Mouse (Mus musculus) stomach, postnatal 0 days (tissue): ENCODE data around the gene Gm28230. TPM values are rescaled to one million over a fixed set of nuclear protein-coding genes. Genes with fewer than 3 reads are reported as not detected.
A peak's percentile ranks its signal among the peaks of the same experiment; 100 is the strongest.

Source experiments
- ATAC-seq: fragments of 200-750 bp; cut with Nextera tagmentation; 2 replicates; pipeline ENCODE4 v1.8.0; 2017; ENCODE audit not compliant: low FRiP score, low TSS enrichment
- DNase-seq: peaks from one replicate; pipeline ENCODE4 v3.0.0-alpha.2; 2016; ENCODE audit warnings: low spot score
- H3K27ac ChIP-seq: fragments of 300-500 bp; sonication (generic); replicated peaks from 2 replicates; pipeline ENCODE4 v1.5.1; 2014; ENCODE audit warnings: mild to moderate bottlenecking, control low read depth
- H3K27me3 ChIP-seq: fragments of 300-500 bp; sonication (generic); 2 replicates; pipeline ENCODE4 v1.6.1; 2014; ENCODE audit warnings: low read length; ENCODE audit not compliant: control insufficient read depth, insufficient read depth
- H3K36me3 ChIP-seq: fragments of 300-500 bp; sonication (generic); 2 replicates; pipeline ENCODE4 v1.6.1; 2014; ENCODE audit warnings: low read length, mixed read lengths; ENCODE audit not compliant: control insufficient read depth, insufficient read depth
- H3K4me1 ChIP-seq: fragments of 300-500 bp; sonication (generic); replicated peaks from 2 replicates; pipeline ENCODE4 v1.6.1; 2014; ENCODE audit warnings: antibody characterized with exemption; ENCODE audit not compliant: control insufficient read depth, insufficient read depth
- H3K4me2 ChIP-seq: fragments of 300-500 bp; sonication (generic); replicated peaks from 2 replicates; pipeline ENCODE4 v1.6.1; 2014; ENCODE audit warnings: low read depth, mild to moderate bottlenecking, control low read depth, moderate library complexity
- H3K4me3 ChIP-seq: fragments of 300-500 bp; sonication (generic); 2 replicates; pipeline ENCODE4 v1.5.1; 2014; ENCODE audit warnings: low read depth, low read length, control low read depth
- H3K9ac ChIP-seq: fragments of 300-500 bp; sonication (generic); 2 replicates; pipeline ENCODE4 v1.6.1; 2014; ENCODE audit warnings: mild to moderate bottlenecking, low read length, control low read depth, mixed read lengths
- H3K9me3 ChIP-seq: fragments of 300-500 bp; sonication (generic); 2 replicates; pipeline ENCODE4 v1.6.1; 2016; ENCODE audit warnings: low read length; ENCODE audit not compliant: control insufficient read depth
- CTCF ChIP-seq: IDR thresholded peaks from 2 replicates; pipeline ENCODE4 v1.5.1; 2016; ENCODE audit warnings: antibody characterized with exemption, low read depth, mild to moderate bottlenecking, moderate library complexity
- EP300 ChIP-seq: optimal IDR thresholded peaks from 2 replicates; pipeline ENCODE3; 2016; ENCODE audit warnings: antibody characterized with exemption
- WGBS: fragments of 180-500 bp; shearing (Covaris S2); extraction: QIAGEN DNeasy Blood & Tissue Kit; methylation state at CpG from one replicate; pipeline ENCODE4 v1.1.7; 2014; 5-methylcytosine and 5-hydroxymethylcytosine counted together
- polyA plus RNA-seq: library from polyadenylated mRNA; unstranded; fragments of >200 nt; fragmentation: Nextera tagmentation; extraction: Ambion mirVana; gene quantifications from 2 replicates; pipeline ENCODE4 v1.2.1, GENCODE M21; 2015

Gene Gm28230
- polyA plus RNA-seq, 1 experiment from 2014 or later, result not detected

GRCm38 (mm10) chr2:74710929-74711543 lies 15.5 kb upstream of the Gm28230 start:
- H3K27ac ChIP-seq, result no peak overlapping the region
- H3K36me3 ChIP-seq, result no peaks in the 10 kb centered on the region
- DNase-seq (no peak), ATAC-seq (no peak)
- TF ChIP-seq CTCF (no peak), EP300 (no peak)
- WGBS, result 3% methylated on average over 16 of the region's 16 CpGs
- H3K4me2 ChIP-seq, result no peak overlapping the region; the same call in 1 of the 2 replicates
- H3K4me3 ChIP-seq, result no peak overlapping the region
- H3K9me3 ChIP-seq, result no peaks in the 10 kb centered on the region
- H3K9ac ChIP-seq, result no peak overlapping the region
- peaks cover 37% of the 10 kb centered on the region; the same call in 1 of the 2 replicates for H3K27me3 ChIP-seq
- H3K4me1 ChIP-seq, result no peaks in the 10 kb centered on the region

DNA sequence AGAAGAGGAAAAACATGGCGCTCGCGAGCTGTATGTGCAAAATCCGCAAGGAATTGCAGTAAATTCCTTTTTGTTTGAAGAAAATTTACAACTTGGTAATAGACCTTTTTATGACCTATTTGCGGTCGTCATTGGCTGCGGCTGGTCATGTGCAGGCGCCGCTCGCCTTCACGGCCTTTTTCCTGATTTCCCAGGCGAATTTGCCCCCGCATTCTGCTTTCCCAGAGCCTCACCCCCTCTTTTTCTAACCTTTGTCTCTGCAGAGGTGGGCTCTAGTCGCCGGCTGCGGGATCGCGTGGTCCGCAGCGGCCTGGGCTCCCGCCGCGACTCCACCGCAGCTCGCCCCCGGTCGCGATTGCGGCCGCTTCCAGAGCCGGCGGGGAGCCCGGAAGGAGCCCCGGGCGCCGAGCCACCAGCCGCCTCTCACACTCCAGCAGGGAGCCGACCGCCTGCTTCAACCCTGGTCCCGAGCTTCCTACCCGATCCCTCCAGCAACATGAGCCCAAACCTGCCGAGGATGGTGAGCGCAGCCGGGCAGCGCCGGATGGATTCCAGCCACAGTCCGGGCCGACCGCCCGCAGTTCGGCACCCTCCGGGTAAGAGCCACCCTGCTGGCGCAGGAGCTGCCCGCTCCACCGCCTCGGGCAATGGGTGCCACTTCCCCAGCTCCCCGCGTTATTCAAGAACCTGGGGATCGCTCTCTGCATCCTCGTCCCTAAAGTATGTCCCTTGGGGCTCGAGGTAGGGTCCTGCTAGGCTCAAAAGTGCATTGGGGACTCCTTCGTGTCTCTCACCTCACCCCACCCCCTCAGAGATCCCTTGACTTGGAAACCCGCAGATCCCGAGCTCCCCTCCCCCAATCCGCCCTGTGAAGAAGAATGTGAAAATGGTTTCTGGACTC lies 14.6 kb upstream of the Gm28230 start, which contains the start of the genes Hoxd3 and Hoxd4:
Hoxd3 (plus strand) TSS at position 207 of the 901 bp plus-strand sequence.
Hoxd4 (plus strand) TSS at position 209 of the 901 bp plus-strand sequence.
- H3K4me2 ChIP-seq, result peak within 1 kb of the TSS; percentile 43
- no peaks in the 10 kb centered on the region for H3K4me1 ChIP-seq
- DNase-seq (no peak), ATAC-seq (0 out of 2 replicates have a peak, but pooled peaks have one; percentile 45)
- H3K27me3 ChIP-seq, result peaks cover 34% of the 10 kb centered on the region; the same call in 1 of the 2 replicates
- peak within 1 kb of the TSS; percentile 46 for H3K4me3 ChIP-seq
- no peaks in the 10 kb centered on the region for H3K9me3 ChIP-seq
- WGBS, result under 1% methylated on average over 65 of the region's 65 CpGs
- no peak for TF ChIP-seq CTCF
- no peak for TF ChIP-seq EP300
- peak within 1 kb of the TSS; percentile 24; the same call in 1 of the 2 replicates for H3K27ac ChIP-seq
- no peaks in the 10 kb centered on the region for H3K36me3 ChIP-seq
- peak within 1 kb of the TSS; percentile 45; the same call in 1 of the 2 replicates for H3K9ac ChIP-seq

GRCm38 (mm10) chr2:74713239-74714150 lies 13.0 kb upstream of the Gm28230 start:
- DNase-seq, result no peak
- Histone ChIP-seq H3K36me3 (no peaks in the 10 kb centered on the region), H3K27ac (no peak overlapping the region), H3K9me3 (no peaks in the 10 kb centered on the region), H3K4me3 (peak overlapping the region; percentile 1; the same call in 1 of the 2 replicates), H3K4me1 (no peaks in the 10 kb centered on the region), H3K9ac (no peak overlapping the region), H3K27me3 (peaks cover 34% of the 10 kb centered on the region; the same call in 1 of the 2 replicates), H3K4me2 (no peak overlapping the region)
- no peak for ATAC-seq
- 16% methylated on average over 19 of the region's 19 CpGs for WGBS
- TF ChIP-seq EP300, result no peak
- TF ChIP-seq CTCF, result no peak

DNA sequence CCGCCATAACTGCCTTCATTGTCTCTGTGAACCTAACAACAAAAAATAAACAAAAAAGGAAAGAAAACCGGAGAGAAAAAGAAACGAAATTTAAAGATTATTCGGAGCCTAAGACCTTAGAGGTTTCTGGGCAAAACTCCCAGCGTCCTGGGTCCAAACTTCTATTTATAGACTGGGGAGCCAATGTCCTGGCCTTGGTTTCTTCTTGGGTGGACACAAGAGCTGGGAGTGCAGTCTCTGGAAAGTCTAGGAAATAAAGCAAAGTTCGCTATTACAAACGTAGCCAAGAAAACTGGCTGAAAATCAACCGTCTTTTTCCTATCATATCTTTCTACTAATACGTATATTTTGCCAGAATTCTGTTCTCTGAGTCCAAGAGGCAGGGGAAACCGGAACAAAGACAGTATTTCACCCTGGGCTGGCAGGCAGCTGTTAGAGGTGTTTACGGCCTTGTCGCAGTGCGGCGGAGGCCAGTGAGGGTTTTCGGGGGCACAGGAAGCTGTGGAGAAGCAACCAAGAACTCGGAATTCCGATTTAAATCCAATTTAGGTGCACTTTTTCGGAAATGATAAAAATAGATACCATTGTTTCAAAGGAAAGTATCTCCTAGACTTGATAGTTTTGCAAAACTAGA lies 12.3 kb upstream of the Gm28230 start:
- H3K9ac ChIP-seq, result no peak overlapping the region
- no peak overlapping the region for H3K4me2 ChIP-seq
- no peaks in the 10 kb centered on the region for H3K9me3 ChIP-seq
- DNase-seq, result no peak
- no peak for TF ChIP-seq EP300
- no peak for TF ChIP-seq CTCF
- H3K4me3 ChIP-seq, result peak overlapping the region; percentile 1; the same call in 1 of the 2 replicates
- peaks cover 28% of the 10 kb centered on the region; the same call in 1 of the 2 replicates for H3K27me3 ChIP-seq
- no peaks in the 10 kb centered on the region for H3K36me3 ChIP-seq
- WGBS, result 16% methylated on average over 18 of the region's 18 CpGs
- no peaks in the 10 kb centered on the region for H3K4me1 ChIP-seq
- no peak overlapping the region for H3K27ac ChIP-seq
- no peak for ATAC-seq

DNA sequence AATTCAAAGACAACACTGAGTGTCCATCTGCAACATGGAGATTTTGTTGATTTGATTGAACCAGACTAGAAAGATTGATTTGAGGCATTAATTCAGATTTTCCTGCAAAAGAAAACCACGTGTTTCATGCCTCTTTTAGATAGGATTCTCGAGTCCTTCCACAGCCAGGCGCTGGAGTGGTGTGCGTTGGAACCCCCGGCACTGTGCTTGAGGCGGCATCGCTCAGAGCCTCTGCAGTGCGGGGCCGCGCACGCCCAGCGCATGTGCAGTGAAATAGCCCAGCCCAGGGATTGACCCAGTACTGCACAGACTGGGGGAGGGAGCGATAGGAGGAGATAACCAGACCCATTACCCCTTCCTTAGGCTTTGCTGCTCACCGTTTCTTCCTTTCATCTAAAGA lies 11.6 kb upstream of the Gm28230 start:
- Histone ChIP-seq H3K27me3 (peaks cover 22% of the 10 kb centered on the region; the same call in 1 of the 2 replicates), H3K4me3 (no peak overlapping the region), H3K36me3 (no peaks in the 10 kb centered on the region), H3K27ac (no peak overlapping the region), H3K4me2 (no peak overlapping the region), H3K4me1 (no peaks in the 10 kb centered on the region), H3K9ac (no peak overlapping the region), H3K9me3 (no peaks in the 10 kb centered on the region)
- 3% methylated on average over 14 of the region's 14 CpGs for WGBS
- no peak for ATAC-seq
- TF ChIP-seq EP300 (no peak), CTCF (no peak)
- no peak for DNase-seq
